Mouse (Mus musculus): ENCODE data around the gene Lrrc29.
A peak's percentile ranks its signal among the peaks of the same experiment; 100 is the strongest.
"Not testable (repeated sequence)": the region's sequence is repeated elsewhere in the genome, so short reads cannot be mapped to it uniquely, and the experiment has no call there.

Lrrc29 gene

GRCm38 (mm10) chr8:105309142-105309847, 16.8 kb downstream of the Lrrc29 start:
- DNase-seq (ENCODE audit: low spot score) = no peak

GRCm38 (mm10) chr8:105308428-105308827, 17.6 kb downstream of the Lrrc29 start:
- no peak for DNase-seq (ENCODE audit: low spot score)

- DNase-seq (ENCODE audit: low spot score) = no peak
Measured at GRCm38 (mm10) chr8:105307670-105308069, 18.4 kb downstream of the Lrrc29 start.

GRCm38 (mm10) chr8:105306146-105306691, 19.9 kb downstream of the Lrrc29 start:
- DNase-seq (ENCODE audit: low spot score) = peak; percentile 1

GRCm38 (mm10) chr8:105305211-105306145, 20.6 kb downstream of the Lrrc29 start, which contains the start of gene Elmo3:
Elmo3 (plus strand) TSS chr8:105305601.
- no peak for DNase-seq (ENCODE audit: low spot score)

GRCm38 (mm10) chr8:105304325-105305210, 21.5 kb downstream of the Lrrc29 start:
- DNase-seq (ENCODE audit: low spot score) = no peak

- DNase-seq (ENCODE audit: low spot score) = no peak
Measured at GRCm38 (mm10) chr8:105303874-105304273, 22.2 kb downstream of the Lrrc29 start.

- no peak for DNase-seq (ENCODE audit: low spot score)
Measured at GRCm38 (mm10) chr8:105303396-105303795, 22.7 kb downstream of the Lrrc29 start.

- DNase-seq (ENCODE audit: low spot score) = no peak
Measured at GRCm38 (mm10) chr8:105299962-105300361, 26.1 kb downstream of the Lrrc29 start.

GRCm38 (mm10) chr8:105298351-105299252, 27.5 kb downstream of the Lrrc29 start:
- DNase-seq (ENCODE audit: low spot score) = no peak

GRCm38 (mm10) chr8:105297511-105298192, 28.4 kb downstream of the Lrrc29 start, which contains the start of gene E2f4:
E2f4 (plus strand) TSS chr8:105297663.
- DNase-seq (ENCODE audit: low spot score) = peak; percentile 86

GRCm38 (mm10) chr8:105295895-105296573, 30.0 kb downstream of the Lrrc29 start, which contains the start of gene Exoc3l:
Exoc3l (minus strand) TSS chr8:105296101.
- peak; percentile 77 for DNase-seq (ENCODE audit: low spot score)

- DNase-seq (ENCODE audit: low spot score) = no peak
Measured at GRCm38 (mm10) chr8:105295256-105295655, 30.8 kb downstream of the Lrrc29 start.

- DNase-seq (ENCODE audit: low spot score) = no peak
Measured at GRCm38 (mm10) chr8:105294776-105295175, 31.3 kb downstream of the Lrrc29 start.

GRCm38 (mm10) chr8:105293405-105293804, 32.7 kb downstream of the Lrrc29 start:
- no peak for DNase-seq (ENCODE audit: low spot score)

GRCm38 (mm10) chr8:105292471-105292870, 33.6 kb downstream of the Lrrc29 start:
- DNase-seq (ENCODE audit: low spot score) = no peak

- DNase-seq (ENCODE audit: low spot score) = not testable (repeated sequence)
Measured at GRCm38 (mm10) chr8:105291802-105292201, 34.3 kb downstream of the Lrrc29 start.

- DNase-seq (ENCODE audit: low spot score) = not testable (repeated sequence)
Measured at GRCm38 (mm10) chr8:105291364-105291763, 34.7 kb downstream of the Lrrc29 start.
